Mouse (Mus musculus) C2C12 (cell line): ENCODE data around the gene Cpn1.

Source experiments
- CTCF ChIP-seq: IDR thresholded peaks from one replicate; pipeline ENCODE4 v1.5.1; 2011; ENCODE audit not compliant: control insufficient read depth, insufficient read depth, insufficient read length
- MAX ChIP-seq: IDR thresholded peaks from one replicate; pipeline ENCODE4 v1.6.1; 2011; ENCODE audit warnings: mild to moderate bottlenecking, control low read depth
- MYOD1 ChIP-seq: IDR thresholded peaks from one replicate; pipeline ENCODE4 v1.6.1; 2011; ENCODE audit warnings: low read depth; ENCODE audit not compliant: control insufficient read depth, insufficient read length

DNA sequence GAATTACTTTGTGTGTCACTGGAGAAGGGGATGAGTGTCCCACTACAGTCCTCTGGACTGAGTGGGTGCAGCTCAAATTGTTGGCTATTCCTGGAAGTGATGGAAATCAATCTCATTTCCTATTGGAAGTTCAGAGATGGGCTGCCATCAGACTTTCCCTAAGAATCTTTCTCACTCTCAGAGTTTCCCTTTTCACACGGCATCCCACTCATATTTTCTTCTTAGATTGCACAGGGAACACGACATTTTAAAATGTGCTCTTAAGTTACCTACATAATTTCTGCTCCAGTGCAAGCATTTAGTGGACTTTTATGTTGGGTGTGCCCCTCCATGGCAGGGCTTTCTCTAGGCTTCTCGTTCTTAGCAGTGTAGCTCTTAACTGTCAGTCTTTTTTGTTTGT lies 8.6 kb downstream of the Cpn1 start:
- TF ChIP-seq CTCF (no peak), MAX (no peak), MYOD1 (no peak)
